Mouse (Mus musculus) frontal cortex, adult (tissue): ENCODE data around the gene Aplp1.
A peak's percentile ranks its signal among the peaks of the same experiment; 100 is the strongest.

Experiments used
- ATAC-seq: cut with Nextera tagmentation; 2 replicates; pipeline ENCODE4 v1.9.2; 2017; ENCODE audit warnings: mild to moderate bottlenecking, moderate library complexity, mixed read lengths; ENCODE audit not compliant: low TSS enrichment

Gene Aplp1

GRCm38 (mm10) chr7:30450241-30450640 lies 4.9 kb upstream of the Aplp1 start:
- ATAC-seq, result peak; percentile 22; the same call in 1 of the 2 replicates

GRCm38 (mm10) chr7:30444154-30444970 lies 973 bp downstream of the Aplp1 start:
- peak; percentile 28; the same call in 1 of the 2 replicates for ATAC-seq

GRCm38 (mm10) chr7:30443696-30444095 lies 1.6 kb downstream of the Aplp1 start:
- no peak for ATAC-seq

- no peak for ATAC-seq
These were observed 4.6 kb downstream of the Aplp1 start for GRCm38 (mm10) chr7:30440697-30441096.

- ATAC-seq, result no peak
These were observed 5.6 kb downstream of the Aplp1 start for GRCm38 (mm10) chr7:30439734-30440133.

- ATAC-seq, result no peak
These were observed 8.5 kb downstream of the Aplp1 start for GRCm38 (mm10) chr7:30436879-30437278.

GRCm38 (mm10) chr7:30435156-30435555 lies 10.2 kb downstream of the Aplp1 start:
- no peak for ATAC-seq

GRCm38 (mm10) chr7:30434701-30435100 lies 10.6 kb downstream of the Aplp1 start:
- ATAC-seq, result no peak

GRCm38 (mm10) chr7:30434238-30434637 lies 11.1 kb downstream of the Aplp1 start:
- no peak for ATAC-seq

- ATAC-seq, result peak; percentile 87
These were observed 13.5 kb downstream of the Aplp1 start for GRCm38 (mm10) chr7:30431793-30432192.

- ATAC-seq, result no peak
These were observed 15.1 kb downstream of the Aplp1 start for GRCm38 (mm10) chr7:30430191-30430590.

- no peak for ATAC-seq
These were observed 16.0 kb downstream of the Aplp1 start for GRCm38 (mm10) chr7:30429327-30429726.

- ATAC-seq, result peak; percentile 62
These were observed 22.2 kb downstream of the Aplp1 start for GRCm38 (mm10) chr7:30423071-30423641.

GRCm38 (mm10) chr7:30422560-30422959 lies 22.8 kb downstream of the Aplp1 start:
- ATAC-seq, result peak; percentile 51

GRCm38 (mm10) chr7:30421890-30422435 lies 23.4 kb downstream of the Aplp1 start:
- peak; percentile 75 for ATAC-seq

- ATAC-seq, result no peak
These were observed 24.0 kb downstream of the Aplp1 start, which contains the start of gene Nfkbid for GRCm38 (mm10) chr7:30421175-30421889. Gene Nfkbid, plus strand, starts transcription at chr7:30421732.

- no peak for ATAC-seq
These were observed 24.7 kb downstream of the Aplp1 start for GRCm38 (mm10) chr7:30420673-30421072.

GRCm38 (mm10) chr7:30419561-30420499 lies 25.5 kb downstream of the Aplp1 start, which contains the start of gene Hcst:
Gene Hcst, minus strand, starts transcription at chr7:30419854.
- no peak for ATAC-seq

GRCm38 (mm10) chr7:30417856-30418255 lies 27.5 kb downstream of the Aplp1 start:
- ATAC-seq, result no peak

- no peak for ATAC-seq
These were observed 31.7 kb downstream of the Aplp1 start, which contains the start of gene Tyrobp for GRCm38 (mm10) chr7:30413596-30413995. Gene Tyrobp, plus strand, starts transcription at chr7:30413760.

GRCm38 (mm10) chr7:30412735-30413147 lies 32.6 kb downstream of the Aplp1 start:
- no peak for ATAC-seq
